Mouse (Mus musculus): ENCODE data around the gene Bmpr1b.

Gene Bmpr1b

GRCm38 (mm10) chr3:142113208-142113607 lies 56.0 kb downstream of the Bmpr1b start:
- DNase-seq (ENCODE audit: low spot score in 2 of 2), result no peak

GRCm38 (mm10) chr3:142106227-142106626 lies 63.0 kb downstream of the Bmpr1b start:
- no peak for DNase-seq (ENCODE audit: low spot score in 2 of 2)

GRCm38 (mm10) chr3:142104027-142104805 lies 65.0 kb downstream of the Bmpr1b start:
- no peak for DNase-seq (ENCODE audit: low spot score in 2 of 2)

GRCm38 (mm10) chr3:142103622-142104021 lies 65.6 kb downstream of the Bmpr1b start:
- DNase-seq (ENCODE audit: low spot score in 2 of 2), result no peak

GRCm38 (mm10) chr3:142099151-142099550 lies 70.1 kb downstream of the Bmpr1b start:
- no peak for DNase-seq (ENCODE audit: low spot score in 2 of 2)

GRCm38 (mm10) chr3:142094049-142094448 lies 75.2 kb downstream of the Bmpr1b start:
- DNase-seq (ENCODE audit: low spot score in 2 of 2), result no peak

GRCm38 (mm10) chr3:142089684-142090083 lies 79.5 kb downstream of the Bmpr1b start:
- no peak for DNase-seq (ENCODE audit: low spot score in 2 of 2)

GRCm38 (mm10) chr3:142085938-142086337 lies 83.3 kb downstream of the Bmpr1b start:
- DNase-seq (ENCODE audit: low spot score in 2 of 2), result no peak

- DNase-seq (ENCODE audit: low spot score in 2 of 2), result no peak
Measured at GRCm38 (mm10) chr3:142084091-142084490, 85.1 kb downstream of the Bmpr1b start.

- DNase-seq (ENCODE audit: low spot score in 2 of 2), result no peak
Measured at GRCm38 (mm10) chr3:142077723-142078302, 91.4 kb downstream of the Bmpr1b start.

- no peak for DNase-seq (ENCODE audit: low spot score in 2 of 2)
Measured at GRCm38 (mm10) chr3:142071601-142072000, 97.6 kb downstream of the Bmpr1b start.

GRCm38 (mm10) chr3:142066792-142067346 lies 102.4 kb downstream of the Bmpr1b start:
- no peak for DNase-seq (ENCODE audit: low spot score in 2 of 2)

- no peak for DNase-seq (ENCODE audit: low spot score in 2 of 2)
Measured at GRCm38 (mm10) chr3:142065111-142065510, 104.1 kb downstream of the Bmpr1b start.

GRCm38 (mm10) chr3:142063536-142064226 lies 105.5 kb downstream of the Bmpr1b start:
- no peak for DNase-seq (ENCODE audit: low spot score in 2 of 2)

- no peak for DNase-seq (ENCODE audit: low spot score in 2 of 2)
Measured at GRCm38 (mm10) chr3:142061267-142061666, 108.0 kb downstream of the Bmpr1b start.

GRCm38 (mm10) chr3:142059890-142060289 lies 109.3 kb downstream of the Bmpr1b start:
- no peak for DNase-seq (ENCODE audit: low spot score in 2 of 2)

GRCm38 (mm10) chr3:142050681-142051080 lies 118.5 kb downstream of the Bmpr1b start:
- no peak for DNase-seq (ENCODE audit: low spot score in 2 of 2)

GRCm38 (mm10) chr3:142049610-142050009 lies 119.6 kb downstream of the Bmpr1b start:
- no peak for DNase-seq (ENCODE audit: low spot score in 2 of 2)

- DNase-seq (ENCODE audit: low spot score in 2 of 2), result no peak
Measured at GRCm38 (mm10) chr3:142049093-142049492, 120.1 kb downstream of the Bmpr1b start.

GRCm38 (mm10) chr3:142048493-142048892 lies 120.7 kb downstream of the Bmpr1b start:
- no peak for DNase-seq (ENCODE audit: low spot score in 2 of 2)

GRCm38 (mm10) chr3:142043463-142043862 lies 125.8 kb downstream of the Bmpr1b start:
- DNase-seq (ENCODE audit: low spot score in 2 of 2), result no peak

- DNase-seq (ENCODE audit: low spot score in 2 of 2), result no peak
Measured at GRCm38 (mm10) chr3:142043006-142043405, 126.2 kb downstream of the Bmpr1b start.
